Mouse (Mus musculus) kidney, adult 2 months (tissue): ENCODE data around the gene Immt.

Experiments used
- CTCF ChIP-seq: fragments of 200-500 bp; conservative IDR thresholded peaks from 2 replicates; pipeline ENCODE4 v1.5.1; 2011; ENCODE audit warnings: low read depth, mild to moderate bottlenecking, control low read depth, low read length, moderate library complexity, mixed read lengths; ENCODE audit not compliant: insufficient read depth, insufficient read length
- POLR2A ChIP-seq: fragments of 200-500 bp; IDR thresholded peaks from one replicate; pipeline ENCODE4 v1.6.1; 2011; ENCODE audit warnings: low read depth, low read length, control low read depth

DNA sequence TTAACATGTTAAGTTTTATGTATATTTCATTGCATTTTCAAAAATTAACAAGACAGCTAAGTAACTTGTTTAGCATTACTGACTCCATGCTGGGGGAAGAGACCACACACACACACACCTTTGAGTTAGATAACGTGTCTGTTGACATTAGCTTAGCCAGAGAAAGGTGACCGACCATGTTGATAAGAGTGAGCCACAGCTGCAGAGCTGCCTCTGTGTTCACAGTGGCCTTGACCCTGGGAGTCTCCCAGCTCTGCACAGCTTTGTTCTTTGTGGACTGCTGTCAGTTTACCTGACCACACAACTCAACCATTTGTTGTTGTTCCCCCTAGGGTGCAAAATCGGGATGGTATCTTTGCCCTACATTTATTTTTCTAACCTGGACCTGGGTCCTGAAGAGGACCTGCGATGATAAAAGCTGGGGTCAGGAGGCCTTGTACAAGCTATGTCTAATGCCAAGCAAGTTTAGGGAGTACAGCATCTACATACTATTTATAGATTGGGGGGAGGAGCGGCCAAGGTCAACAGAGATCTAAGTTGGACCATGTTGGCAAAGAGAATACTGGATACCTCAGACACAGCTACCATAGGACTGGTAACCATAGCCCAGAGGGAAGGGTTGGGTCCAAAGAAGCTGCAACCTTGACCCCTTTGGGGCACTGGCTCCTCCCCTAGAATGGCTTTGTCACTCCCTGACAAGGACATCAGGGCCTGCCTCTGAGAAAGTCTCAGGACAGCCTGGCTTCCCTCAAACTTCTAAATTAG is 80.7 kb downstream of the Immt start:
- TF ChIP-seq CTCF (no peak), POLR2A (no peak)
